Mouse (Mus musculus) adrenal gland, postnatal 4 days (tissue): ENCODE measurements at regions not wholly inside any gene's neighbourhood (a gene's known extent, or its start where the extent isn't known, plus 50 kb on each side); places are given as distances from the start of the nearest gene placed in this dataset.

Source experiments
- DNase-seq, 2 experiments: peaks; one replicate each; pipeline ENCODE4 v3.0.0; 2021 to 2022; ENCODE audit warnings: low spot score in 2 of 2, mixed read lengths in 2 of 2

- DNase-seq: no peak
Measured at GRCm38 (mm10) chrX:13344701-13345100, 63.9 kb downstream of the Ddx3x start.

GRCm38 (mm10) chrX:13345126-13345525 is 64.4 kb downstream of the Ddx3x start:
- no peak for DNase-seq

GRCm38 (mm10) chrX:13346011-13346631 is 65.4 kb downstream of the Ddx3x start:
- DNase-seq: no peak

GRCm38 (mm10) chrX:13346696-13347026 is 65.9 kb downstream of the Ddx3x start:
- no peak for DNase-seq

- DNase-seq: peak; percentile 17 to 37
Measured at GRCm38 (mm10) chrX:13347027-13347840, 66.5 kb downstream of the Ddx3x start.

GRCm38 (mm10) chrX:13348415-13348814 is 67.6 kb downstream of the Ddx3x start:
- no peak for DNase-seq

- DNase-seq: no peak
Measured at GRCm38 (mm10) chrX:13350461-13350860, 69.7 kb downstream of the Ddx3x start.

GRCm38 (mm10) chrX:13357149-13357783 is 76.5 kb downstream of the Ddx3x start:
- DNase-seq: no peak

- DNase-seq: no peak
Measured at GRCm38 (mm10) chrX:13357973-13358372, 77.2 kb downstream of the Ddx3x start.

- no peak for DNase-seq
Measured at GRCm38 (mm10) chrX:13360436-13360835, 79.7 kb downstream of the Ddx3x start.

GRCm38 (mm10) chrX:13370319-13370718 is 89.5 kb downstream of the Ddx3x start:
- no peak for DNase-seq

- no peak for DNase-seq
Measured at GRCm38 (mm10) chrX:13372752-13373151, 92.0 kb downstream of the Ddx3x start.

- no peak for DNase-seq
Measured at GRCm38 (mm10) chrX:13386354-13386753, 79.6 kb upstream of the Nyx start.

- DNase-seq: no peak
Measured at GRCm38 (mm10) chrX:13398466-13398865, 67.4 kb upstream of the Nyx start.

GRCm38 (mm10) chrX:13412726-13413125 is 53.2 kb upstream of the Nyx start:
- DNase-seq: no peak

- no peak for DNase-seq
Measured at GRCm38 (mm10) chrX:13413135-13413534, 52.8 kb upstream of the Nyx start.
